Comparison of ENCODE assay signal across 15 mouse cellular contexts in genomic region chr16:87291716-87292115, GRCm38 (mm10).
"Had no signal": no experiment of that assay in that cellular context is flagged by ENCODE, and none has a peak within 500 bp of the region (broad histone marks: within the 10 kb centered on the region; RNA-seq: fewer than 3 reads in every experiment).

No protein-coding gene starts in this region.

- H3K9ac ChIP-seq: lung, embryonic 15.5 days; midbrain, embryonic 13.5 days; midbrain, embryonic 15.5 days; neural tube, embryonic 12.5 days; stomach, embryonic 15.5 days had no signal

- H3K27ac ChIP-seq: lung, embryonic 15.5 days; macrophage; midbrain, embryonic 13.5 days; midbrain, embryonic 15.5 days; neural tube, embryonic 12.5 days; stomach, embryonic 15.5 days; stomach, postnatal 0 days had no signal

- H3K27me3 ChIP-seq: lung, embryonic 15.5 days; megakaryocyte, embryonic 14.5 days; midbrain, embryonic 13.5 days; midbrain, embryonic 15.5 days; neural tube, embryonic 12.5 days; stomach, embryonic 15.5 days had no signal

- H3K4me2 ChIP-seq: lung, embryonic 15.5 days; midbrain, embryonic 11.5 days; midbrain, embryonic 13.5 days; midbrain, embryonic 15.5 days; neural tube, embryonic 12.5 days; stomach, embryonic 15.5 days had no signal

- H3K9me3 ChIP-seq: lung, embryonic 15.5 days; megakaryocyte, embryonic 14.5 days; midbrain, embryonic 13.5 days; midbrain, embryonic 15.5 days; neural tube, embryonic 12.5 days; stomach, embryonic 15.5 days had no signal

- H3K36me3 ChIP-seq: lung, embryonic 15.5 days; midbrain, embryonic 13.5 days; midbrain, embryonic 15.5 days; neural tube, embryonic 12.5 days; stomach, embryonic 15.5 days had no signal

- DNase-seq: lung, adult 2 months; lung, postnatal 10 days; right cerebral cortex, postnatal 14 days; thymus, adult 2 months; thymus, postnatal 25 days; thymus, postnatal 4 days had no signal

- H3K4me3 ChIP-seq: lung, embryonic 15.5 days; megakaryocyte, embryonic 14.5 days; midbrain, embryonic 13.5 days; midbrain, embryonic 15.5 days; neural tube, embryonic 12.5 days; stomach, embryonic 15.5 days had no signal

- ATAC-seq: midbrain, embryonic 13.5 days; midbrain, embryonic 15.5 days had no signal

- H3K4me1 ChIP-seq: lung, embryonic 15.5 days; megakaryocyte, embryonic 14.5 days; midbrain, embryonic 13.5 days; midbrain, embryonic 15.5 days; neural tube, embryonic 12.5 days; stomach, embryonic 15.5 days had no signal
